Mouse (Mus musculus) ES-E14 (cell line): Measurements from ENCODE around the gene Smim26.

Experiments
- CHD2 ChIP-seq: IDR thresholded peaks from 2 replicates; pipeline ENCODE4 v1.6.1; 2014; ENCODE audit warnings: mild to moderate bottlenecking, low read depth, low read length, inconsistent platforms
- HCFC1 ChIP-seq: IDR thresholded peaks from 2 replicates; pipeline ENCODE4 v1.6.1; 2012; ENCODE audit warnings: low read length, inconsistent platforms, borderline replicate concordance; ENCODE audit not compliant: insufficient read depth
- MAFK ChIP-seq: IDR thresholded peaks from 2 replicates; pipeline ENCODE4 v1.6.1; 2014; ENCODE audit warnings: mild to moderate bottlenecking, low read depth, low read length, inconsistent platforms; ENCODE audit not compliant: insufficient read depth

DNA sequence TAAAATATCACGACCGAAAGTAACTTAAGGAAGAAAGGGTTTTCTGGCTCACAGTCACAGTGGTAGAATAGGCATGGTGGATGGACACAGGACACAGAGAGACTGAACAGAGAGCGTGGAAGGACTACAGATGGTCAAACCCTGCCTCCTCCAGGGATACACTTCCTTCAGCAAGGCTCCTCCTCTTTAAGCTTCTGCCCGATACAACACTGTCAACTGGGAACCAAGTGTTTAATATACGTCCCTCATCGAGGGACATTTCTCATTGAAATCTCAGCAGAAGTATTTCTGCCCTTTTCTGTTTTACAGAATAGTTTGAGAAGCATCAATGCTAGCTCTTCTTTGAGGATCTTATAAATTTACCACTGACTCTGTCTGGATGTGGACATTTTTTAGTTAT is 20.1 kb downstream of the Smim26 start:
- TF ChIP-seq HCFC1 (no peak), CHD2 (no peak), MAFK (no peak)
